Mouse (Mus musculus) E14TG2a.4 (cell line): Measurements from ENCODE around the gene Babam2.

Source experiments
- CTCF ChIP-seq: conservative IDR thresholded peaks from 2 replicates; pipeline ENCODE4 v1.5.1; 2014; ENCODE audit warnings: low read length
- NANOG ChIP-seq: IDR thresholded peaks from 2 replicates; pipeline ENCODE4 v1.6.1; 2014; ENCODE audit warnings: borderline replicate concordance, low read length, mixed read lengths

GRCm38 (mm10) chr5:32127226-32127625 lies 429.7 kb downstream of the Babam2 start:
- TF ChIP-seq CTCF = no peak
- TF ChIP-seq NANOG = no peak
